Mouse (Mus musculus): ENCODE data around the gene Lrrc7. TPM values are rescaled to one million over a fixed set of nuclear protein-coding genes. Genes with fewer than 3 reads are reported as not detected.
"Not testable (repeated sequence)": the region's sequence is repeated elsewhere in the genome, so short reads cannot be mapped to it uniquely, and the experiment has no call there.

Gene Lrrc7
- total RNA-seq, 1 experiment from 2014 or later = not detected

GRCm38 (mm10) chr3:158174880-158175735, 386.9 kb downstream of the Lrrc7 start:
- no peak for ATAC-seq (replicated peaks; ENCODE audit: low read depth, poor library complexity, severe bottlenecking)

GRCm38 (mm10) chr3:158169180-158169579, 392.8 kb downstream of the Lrrc7 start:
- no peak for ATAC-seq (replicated peaks; ENCODE audit: low read depth, poor library complexity, severe bottlenecking)

- ATAC-seq (replicated peaks; ENCODE audit: low read depth, poor library complexity, severe bottlenecking) = no peak
Measured at GRCm38 (mm10) chr3:158168454-158168853, 393.6 kb downstream of the Lrrc7 start.

GRCm38 (mm10) chr3:158165004-158165403, 397.0 kb downstream of the Lrrc7 start:
- ATAC-seq (replicated peaks; ENCODE audit: low read depth, poor library complexity, severe bottlenecking) = no peak

GRCm38 (mm10) chr3:158164452-158164851, 397.6 kb downstream of the Lrrc7 start:
- no peak for ATAC-seq (replicated peaks; ENCODE audit: low read depth, poor library complexity, severe bottlenecking)

GRCm38 (mm10) chr3:158163127-158163526, 398.9 kb downstream of the Lrrc7 start:
- no peak for ATAC-seq (replicated peaks; ENCODE audit: low read depth, poor library complexity, severe bottlenecking)

- ATAC-seq (replicated peaks; ENCODE audit: low read depth, poor library complexity, severe bottlenecking) = no peak
Measured at GRCm38 (mm10) chr3:158161924-158162490, 400.0 kb downstream of the Lrrc7 start.

- ATAC-seq (replicated peaks; ENCODE audit: low read depth, poor library complexity, severe bottlenecking) = no peak
Measured at GRCm38 (mm10) chr3:158155515-158156286, 406.3 kb downstream of the Lrrc7 start.

- no peak for ATAC-seq (replicated peaks; ENCODE audit: low read depth, poor library complexity, severe bottlenecking)
Measured at GRCm38 (mm10) chr3:158154134-158154533, 407.9 kb downstream of the Lrrc7 start.

- ATAC-seq (replicated peaks; ENCODE audit: low read depth, poor library complexity, severe bottlenecking) = no peak
Measured at GRCm38 (mm10) chr3:158148998-158149397, 413.0 kb downstream of the Lrrc7 start.

GRCm38 (mm10) chr3:158140629-158141028, 421.4 kb downstream of the Lrrc7 start:
- ATAC-seq (replicated peaks; ENCODE audit: low read depth, poor library complexity, severe bottlenecking) = no peak

GRCm38 (mm10) chr3:158137796-158138195, 424.2 kb downstream of the Lrrc7 start:
- no peak for ATAC-seq (replicated peaks; ENCODE audit: low read depth, poor library complexity, severe bottlenecking)

- ATAC-seq (replicated peaks; ENCODE audit: low read depth, poor library complexity, severe bottlenecking) = no peak
Measured at GRCm38 (mm10) chr3:158131672-158132071, 430.3 kb downstream of the Lrrc7 start.

- no peak for ATAC-seq (replicated peaks; ENCODE audit: low read depth, poor library complexity, severe bottlenecking)
Measured at GRCm38 (mm10) chr3:158131233-158131632, 430.8 kb downstream of the Lrrc7 start.

- ATAC-seq (replicated peaks; ENCODE audit: low read depth, poor library complexity, severe bottlenecking) = no peak
Measured at GRCm38 (mm10) chr3:158122899-158123298, 439.1 kb downstream of the Lrrc7 start.

- ATAC-seq (replicated peaks; ENCODE audit: low read depth, poor library complexity, severe bottlenecking) = no peak
Measured at GRCm38 (mm10) chr3:158105260-158105659, 456.8 kb downstream of the Lrrc7 start.

- ATAC-seq (replicated peaks; ENCODE audit: low read depth, poor library complexity, severe bottlenecking) = no peak
Measured at GRCm38 (mm10) chr3:158103467-158103866, 458.6 kb downstream of the Lrrc7 start.

GRCm38 (mm10) chr3:158102530-158102929, 459.5 kb downstream of the Lrrc7 start:
- ATAC-seq (replicated peaks; ENCODE audit: low read depth, poor library complexity, severe bottlenecking) = not testable (repeated sequence)

- ATAC-seq (replicated peaks; ENCODE audit: low read depth, poor library complexity, severe bottlenecking) = not testable (repeated sequence)
Measured at GRCm38 (mm10) chr3:158102043-158102442, 460.0 kb downstream of the Lrrc7 start.

GRCm38 (mm10) chr3:158093919-158094318, 468.1 kb downstream of the Lrrc7 start:
- no peak for ATAC-seq (replicated peaks; ENCODE audit: low read depth, poor library complexity, severe bottlenecking)

- ATAC-seq (replicated peaks; ENCODE audit: low read depth, poor library complexity, severe bottlenecking) = no peak
Measured at GRCm38 (mm10) chr3:158091601-158092000, 470.4 kb downstream of the Lrrc7 start.

All from common myeloid progenitor, adult 5-6 weeks (primary cell).